Mouse (Mus musculus): ENCODE data around the gene Il24. TPM values are rescaled to one million over a fixed set of nuclear protein-coding genes. Genes with fewer than 3 reads are reported as not detected.

The Il24 gene
- polyA plus RNA-seq, 1 experiment = not detected

GRCm38 (mm10) chr1:130844516-130844915 lies 42.7 kb downstream of the Il24 start:
- Histone ChIP-seq H3K4me3 (ENCODE audit: low read depth, low read length) (no peak overlapping the region), H3K9ac (ENCODE audit: low read depth, poor library complexity, severe bottlenecking) (no peak overlapping the region), H3K9me3 (replicated peaks; ENCODE audit: control insufficient read depth, insufficient read depth, low read length, poor library complexity, severe bottlenecking) (no peaks in the 10 kb centered on the region), H3K4me1 (ENCODE audit: control insufficient read depth, insufficient read depth, low read length) (no peaks in the 10 kb centered on the region), H3K36me3 (ENCODE audit: control insufficient read depth, insufficient read depth, low read length, poor library complexity, severe bottlenecking) (no peaks in the 10 kb centered on the region), H3K27me3 (ENCODE audit: control insufficient read depth, insufficient read depth, low read length, poor library complexity, severe bottlenecking) (no peaks in the 10 kb centered on the region), H3K27ac (ENCODE audit: insufficient read depth, low read length) (no peak overlapping the region)
- TF ChIP-seq EP300 (IDR thresholded peaks at IDR 0.05; ENCODE audit: insufficient read depth, low read depth, low read length) (no peak), POLR2A (IDR thresholded peaks at IDR 0.05; ENCODE audit: insufficient read depth, low read length) (no peak), CTCF (IDR thresholded peaks at IDR 0.05; ENCODE audit: low read depth, low read length) (no peak)

GRCm38 (mm10) chr1:130841621-130842020 lies 45.6 kb downstream of the Il24 start:
- Histone ChIP-seq H3K27ac (ENCODE audit: insufficient read depth, low read length) (no peak overlapping the region), H3K4me3 (ENCODE audit: low read depth, low read length) (no peak overlapping the region), H3K27me3 (ENCODE audit: control insufficient read depth, insufficient read depth, low read length, poor library complexity, severe bottlenecking) (no peaks in the 10 kb centered on the region), H3K9me3 (replicated peaks; ENCODE audit: control insufficient read depth, insufficient read depth, low read length, poor library complexity, severe bottlenecking) (no peaks in the 10 kb centered on the region; the same call in 1 of the 2 replicates), H3K36me3 (ENCODE audit: control insufficient read depth, insufficient read depth, low read length, poor library complexity, severe bottlenecking) (no peaks in the 10 kb centered on the region), H3K9ac (ENCODE audit: low read depth, poor library complexity, severe bottlenecking) (no peak overlapping the region), H3K4me1 (ENCODE audit: control insufficient read depth, insufficient read depth, low read length) (no peaks in the 10 kb centered on the region)
- TF ChIP-seq POLR2A (IDR thresholded peaks at IDR 0.05; ENCODE audit: insufficient read depth, low read length) (no peak), EP300 (IDR thresholded peaks at IDR 0.05; ENCODE audit: insufficient read depth, low read depth, low read length) (no peak), CTCF (IDR thresholded peaks at IDR 0.05; ENCODE audit: low read depth, low read length) (no peak)

DNA sequence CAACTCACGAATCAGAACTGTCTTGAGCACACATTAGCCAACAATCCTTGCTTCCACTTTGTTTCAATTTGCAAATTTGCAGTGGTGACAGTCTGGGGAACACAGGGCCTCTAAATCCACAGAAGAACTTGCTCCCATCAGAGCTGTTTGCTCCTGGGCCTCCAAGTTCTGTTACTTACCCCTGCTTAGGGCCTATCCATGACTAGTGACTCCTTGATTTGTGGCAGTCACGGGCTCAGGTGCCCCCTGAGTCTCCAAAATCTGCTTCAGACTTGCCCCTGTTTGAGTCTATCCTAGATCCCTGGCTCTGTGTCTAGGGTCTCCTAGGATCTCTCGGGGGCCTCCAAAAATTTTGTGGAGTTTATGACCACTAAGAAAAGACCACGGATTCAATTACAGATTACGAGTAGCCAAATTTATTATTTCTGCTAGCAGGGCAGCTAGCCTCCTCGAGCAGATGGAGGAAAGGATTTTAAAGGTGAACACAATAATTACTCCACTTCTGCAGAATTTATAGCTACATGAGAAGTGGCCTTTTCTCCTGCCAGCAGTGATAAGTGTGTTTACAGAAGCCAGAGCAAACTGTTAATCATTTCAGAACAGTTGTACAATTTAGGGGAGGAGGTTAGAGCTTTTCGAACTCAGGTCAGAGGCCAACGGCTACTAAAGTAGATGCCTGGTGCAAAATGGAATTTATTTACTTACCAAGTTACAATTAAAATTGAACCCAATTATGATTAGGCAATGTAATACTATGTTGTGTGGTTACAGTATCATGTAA lies 46.5 kb downstream of the Il24 start:
- H3K4me3 ChIP-seq (ENCODE audit: low read depth, low read length) = no peak overlapping the region
- H3K36me3 ChIP-seq (ENCODE audit: control insufficient read depth, insufficient read depth, low read length, poor library complexity, severe bottlenecking) = no peaks in the 10 kb centered on the region
- H3K9me3 ChIP-seq (replicated peaks; ENCODE audit: control insufficient read depth, insufficient read depth, low read length, poor library complexity, severe bottlenecking) = no peaks in the 10 kb centered on the region; the same call in 1 of the 2 replicates
- H3K27ac ChIP-seq (ENCODE audit: insufficient read depth, low read length) = no peak overlapping the region
- no peaks in the 10 kb centered on the region for H3K27me3 ChIP-seq (ENCODE audit: control insufficient read depth, insufficient read depth, low read length, poor library complexity, severe bottlenecking)
- H3K4me1 ChIP-seq (ENCODE audit: control insufficient read depth, insufficient read depth, low read length) = no peaks in the 10 kb centered on the region
- TF ChIP-seq CTCF (IDR thresholded peaks at IDR 0.05; ENCODE audit: low read depth, low read length) (no peak), EP300 (IDR thresholded peaks at IDR 0.05; ENCODE audit: insufficient read depth, low read depth, low read length) (no peak), POLR2A (IDR thresholded peaks at IDR 0.05; ENCODE audit: insufficient read depth, low read length) (no peak)
- H3K9ac ChIP-seq (ENCODE audit: low read depth, poor library complexity, severe bottlenecking) = no peak overlapping the region

GRCm38 (mm10) chr1:130838288-130838687 lies 49.0 kb downstream of the Il24 start:
- TF ChIP-seq EP300 (IDR thresholded peaks at IDR 0.05; ENCODE audit: insufficient read depth, low read depth, low read length) (no peak), POLR2A (IDR thresholded peaks at IDR 0.05; ENCODE audit: insufficient read depth, low read length) (no peak), CTCF (IDR thresholded peaks at IDR 0.05; ENCODE audit: low read depth, low read length) (no peak)
- no peak overlapping the region for H3K27ac ChIP-seq (ENCODE audit: insufficient read depth, low read length)
- H3K36me3 ChIP-seq (ENCODE audit: control insufficient read depth, insufficient read depth, low read length, poor library complexity, severe bottlenecking) = no peaks in the 10 kb centered on the region
- H3K4me1 ChIP-seq (ENCODE audit: control insufficient read depth, insufficient read depth, low read length) = no peaks in the 10 kb centered on the region
- no peaks in the 10 kb centered on the region; the same call in 1 of the 2 replicates for H3K9me3 ChIP-seq (replicated peaks; ENCODE audit: control insufficient read depth, insufficient read depth, low read length, poor library complexity, severe bottlenecking)
- H3K9ac ChIP-seq (ENCODE audit: low read depth, poor library complexity, severe bottlenecking) = no peak overlapping the region
- H3K27me3 ChIP-seq (ENCODE audit: control insufficient read depth, insufficient read depth, low read length, poor library complexity, severe bottlenecking) = no peaks in the 10 kb centered on the region
- H3K4me3 ChIP-seq (ENCODE audit: low read depth, low read length) = no peak overlapping the region

DNA sequence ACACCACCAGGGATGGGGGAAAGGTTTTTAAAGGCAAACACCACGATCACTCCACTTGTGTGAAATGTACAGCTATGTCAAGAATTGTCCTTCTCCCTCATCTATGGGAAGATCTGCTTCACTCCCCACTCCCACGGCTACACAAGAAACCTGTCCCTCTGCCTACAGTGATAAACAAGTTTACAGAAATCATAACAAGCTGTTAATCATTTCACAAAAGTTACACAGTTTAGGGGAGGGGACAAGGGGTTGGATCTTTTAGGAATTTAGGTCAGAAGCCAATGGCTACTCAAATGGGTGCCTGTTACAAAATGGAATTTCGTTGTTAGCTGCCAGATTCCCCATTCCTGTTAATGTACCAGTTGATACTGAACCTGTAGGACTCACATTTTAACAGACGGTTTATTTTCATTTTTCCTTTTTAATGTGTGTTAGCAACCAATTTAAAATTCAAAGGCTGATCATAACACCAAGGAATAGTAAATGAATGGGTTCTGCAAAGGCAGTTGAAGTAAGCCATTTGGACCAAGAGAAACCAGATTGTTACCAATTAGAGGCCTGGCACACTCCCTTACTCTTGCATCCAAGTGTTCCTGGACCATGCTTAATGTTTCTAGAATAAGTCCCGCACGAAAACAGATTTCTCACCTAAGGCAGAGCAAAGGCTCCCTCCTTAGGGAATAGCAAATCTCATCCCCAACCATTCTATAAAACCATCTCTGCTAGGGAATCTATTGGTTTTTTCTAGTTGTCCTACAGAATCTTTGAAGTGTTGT lies 51.9 kb downstream of the Il24 start:
- no peaks in the 10 kb centered on the region; the same call in 1 of the 2 replicates for H3K9me3 ChIP-seq (replicated peaks; ENCODE audit: control insufficient read depth, insufficient read depth, low read length, poor library complexity, severe bottlenecking)
- no peaks in the 10 kb centered on the region for H3K4me1 ChIP-seq (ENCODE audit: control insufficient read depth, insufficient read depth, low read length)
- no peak overlapping the region for H3K9ac ChIP-seq (ENCODE audit: low read depth, poor library complexity, severe bottlenecking)
- TF ChIP-seq CTCF (IDR thresholded peaks at IDR 0.05; ENCODE audit: low read depth, low read length) (no peak), EP300 (IDR thresholded peaks at IDR 0.05; ENCODE audit: insufficient read depth, low read depth, low read length) (no peak), POLR2A (IDR thresholded peaks at IDR 0.05; ENCODE audit: insufficient read depth, low read length) (no peak)
- no peak overlapping the region for H3K27ac ChIP-seq (ENCODE audit: insufficient read depth, low read length)
- no peaks in the 10 kb centered on the region for H3K27me3 ChIP-seq (ENCODE audit: control insufficient read depth, insufficient read depth, low read length, poor library complexity, severe bottlenecking)
- no peak overlapping the region for H3K4me3 ChIP-seq (ENCODE audit: low read depth, low read length)
- no peaks in the 10 kb centered on the region for H3K36me3 ChIP-seq (ENCODE audit: control insufficient read depth, insufficient read depth, low read length, poor library complexity, severe bottlenecking)

Data from ES-Bruce4 (cell line).